Comparison of ENCODE assay signal across 12 mouse cellular contexts in the genomic region with DNA sequence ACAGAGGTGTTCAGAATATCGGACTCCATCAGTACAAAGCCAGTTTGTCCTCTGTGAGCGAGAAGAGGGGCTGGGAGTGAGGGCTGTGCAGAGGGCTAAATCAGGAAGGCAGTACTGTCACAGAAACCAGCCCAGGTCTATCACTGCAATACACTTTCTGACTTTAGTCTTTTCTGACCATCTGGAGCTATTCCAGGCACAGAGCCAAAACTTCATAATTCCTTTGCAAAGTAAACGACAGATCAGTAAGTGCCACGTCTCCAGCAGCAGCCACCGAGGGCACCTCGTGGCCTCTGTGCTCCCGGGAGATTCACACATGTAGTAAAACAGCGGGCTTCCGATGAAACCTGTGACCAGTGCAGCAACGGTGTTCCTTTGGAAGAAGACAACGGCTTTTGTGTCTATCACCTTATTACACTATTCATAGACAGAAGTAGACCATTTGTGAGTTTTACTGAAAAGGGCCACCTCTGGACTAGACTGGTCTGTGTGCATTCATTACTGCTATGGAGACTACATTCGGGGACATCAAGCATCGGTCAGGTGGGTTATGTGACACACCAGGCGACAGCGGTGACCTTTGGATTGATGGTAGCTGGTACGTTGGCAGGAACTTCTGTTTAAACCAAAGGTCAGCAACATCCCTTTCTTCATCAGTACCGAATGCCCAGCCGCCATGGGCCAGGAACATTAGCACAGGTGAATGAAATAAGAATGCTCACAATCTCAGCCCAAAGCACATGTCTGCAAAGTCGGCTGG. TPM values are rescaled to one million over a fixed set of nuclear protein-coding genes. Genes with fewer than 3 reads are reported as not detected.
DNase-seq lines count a peak whose midpoint lies in the region; ATAC-seq and TF ChIP-seq lines count a peak whose summit lies in the region.
"Had no signal": no experiment of that assay in that cellular context is flagged by ENCODE, and none has a peak within 500 bp of the region (broad histone marks: within the 10 kb centered on the region; RNA-seq: fewer than 3 reads in every experiment).

No protein-coding gene starts in this region.

- peak overlapping the region; percentile 10; the same call in 1 of the 2 replicates for H3K4me2 ChIP-seq in heart, embryonic 16.5 days (ENCODE audit: low read depth, low read length)
- no peak overlapping the region for H3K4me2 ChIP-seq in liver, embryonic 16.5 days (ENCODE audit: low read depth, low read length)
- no peak overlapping the region for H3K4me2 ChIP-seq in liver, embryonic 11.5 days
- H3K4me2 ChIP-seq: midbrain, embryonic 13.5 days; neural tube, embryonic 15.5 days had no signal

- WGBS in heart, embryonic 16.5 days, result 53% methylated on average over 19 of the region's 19 CpGs
- WGBS in liver, embryonic 16.5 days (ENCODE audit: insufficient replicate concordance), result 68% methylated on average over 19 of the region's 19 CpGs
- 84% methylated on average over 19 of the region's 19 CpGs for WGBS in liver, embryonic 11.5 days

- no peak for TF ChIP-seq CTCF in brain, embryonic 14.5 days (IDR thresholded peaks at IDR 0.05; ENCODE audit: borderline replicate concordance, extremely low read depth, insufficient read depth, insufficient read length)

- no peak for TF ChIP-seq POLR2A in brain, embryonic 14.5 days (IDR thresholded peaks at IDR 0.05; ENCODE audit: borderline replicate concordance, extremely low read depth, insufficient read depth, insufficient read length, poor library complexity, severe bottlenecking)

- ATAC-seq in heart, embryonic 16.5 days (replicated peaks; ENCODE audit: extremely low read depth, insufficient read depth, low FRiP score), result 0 out of 2 replicates have a peak, but pooled peaks have one; percentile 25
- no peak for ATAC-seq in liver, embryonic 16.5 days (ENCODE audit: low read depth)
- ATAC-seq in liver, embryonic 11.5 days (replicated peaks; ENCODE audit: low FRiP score), result no peak
- ATAC-seq: activated CD4-positive, CD25-positive, alpha-beta regulatory T cell, adult 4 months; midbrain, embryonic 13.5 days had no signal

- H3K9ac ChIP-seq in heart, embryonic 16.5 days (ENCODE audit: low read length), result peak overlapping the region; percentile 8; the same call in 1 of the 2 replicates
- no peak overlapping the region for H3K9ac ChIP-seq in liver, embryonic 16.5 days (ENCODE audit: low read depth, low read length)
- no peak overlapping the region for H3K9ac ChIP-seq in liver, embryonic 11.5 days (ENCODE audit: low read depth, low read length)
- H3K9ac ChIP-seq: liver, embryonic 14.5 days; midbrain, embryonic 13.5 days; neural tube, embryonic 15.5 days had no signal

- no peaks in the 10 kb centered on the region for H3K27me3 ChIP-seq in heart, embryonic 16.5 days (ENCODE audit: control insufficient read depth, insufficient read depth, low read length)
- no peaks in the 10 kb centered on the region for H3K27me3 ChIP-seq in liver, embryonic 16.5 days (ENCODE audit: control insufficient read depth, insufficient read depth, low read depth, low read length)
- no peaks in the 10 kb centered on the region for H3K27me3 ChIP-seq in liver, embryonic 11.5 days (replicated peaks; ENCODE audit: control insufficient read depth, insufficient read depth, low read length)
- H3K27me3 ChIP-seq: midbrain, embryonic 13.5 days; neural tube, embryonic 15.5 days had no signal

- no peak for DNase-seq in heart, adult 9 months (ENCODE audit: low spot score in 2 of 2)
- DNase-seq in liver, embryonic 11.5 days (ENCODE audit: low spot score), result no peak
- peak; percentile 57 for DNase-seq in brain, embryonic 14.5 days (ENCODE audit: low read depth)
- peak; percentile 25 to 35 for DNase-seq in kidney, postnatal 36 days
- no peak for DNase-seq in ovary, postnatal 10 days (ENCODE audit: low spot score)

- H3K4me1 ChIP-seq in heart, embryonic 16.5 days (ENCODE audit: control insufficient read depth, insufficient read depth, low read length), result peaks cover 58% of the 10 kb centered on the region
- H3K4me1 ChIP-seq in liver, embryonic 16.5 days (ENCODE audit: control insufficient read depth, low read depth, low read length), result peaks cover 37% of the 10 kb centered on the region
- H3K4me1 ChIP-seq in liver, embryonic 11.5 days (replicated peaks; ENCODE audit: control insufficient read depth, insufficient read depth, low read length), result peaks cover 21% of the 10 kb centered on the region
- H3K4me1 ChIP-seq: midbrain, embryonic 13.5 days had no signal

- no peaks in the 10 kb centered on the region for H3K36me3 ChIP-seq in heart, embryonic 16.5 days (ENCODE audit: control insufficient read depth, insufficient read depth)
- no peaks in the 10 kb centered on the region for H3K36me3 ChIP-seq in liver, embryonic 16.5 days (ENCODE audit: control insufficient read depth, insufficient read depth)
- H3K36me3 ChIP-seq in liver, embryonic 11.5 days (ENCODE audit: control insufficient read depth, insufficient read depth, low read length), result no peaks in the 10 kb centered on the region
- H3K36me3 ChIP-seq: midbrain, embryonic 13.5 days; neural tube, embryonic 15.5 days had no signal

- peak overlapping the region; percentile 71 for H3K27ac ChIP-seq in heart, embryonic 16.5 days (ENCODE audit: low read length)
- peak overlapping the region; percentile 49; the same call in 1 of the 2 replicates for H3K27ac ChIP-seq in liver, embryonic 16.5 days (ENCODE audit: low read length)
- H3K27ac ChIP-seq in liver, embryonic 11.5 days (ENCODE audit: low read depth, low read length), result no peak overlapping the region
- H3K27ac ChIP-seq: left cerebral cortex, adult 2 months; liver, embryonic 14.5 days; midbrain, embryonic 13.5 days; neural tube, embryonic 15.5 days had no signal

- no peaks in the 10 kb centered on the region for H3K9me3 ChIP-seq in heart, embryonic 16.5 days (replicated peaks; ENCODE audit: control insufficient read depth, low read length)
- no peaks in the 10 kb centered on the region for H3K9me3 ChIP-seq in liver, embryonic 16.5 days (replicated peaks; ENCODE audit: control insufficient read depth, low read length)
- H3K9me3 ChIP-seq in liver, embryonic 11.5 days (ENCODE audit: control insufficient read depth, low read length), result no peaks in the 10 kb centered on the region
- H3K9me3 ChIP-seq: midbrain, embryonic 13.5 days; neural tube, embryonic 15.5 days had no signal

- H3K4me3 ChIP-seq in heart, embryonic 16.5 days (ENCODE audit: low read length), result no peak overlapping the region
- no peak overlapping the region for H3K4me3 ChIP-seq in liver, embryonic 16.5 days (ENCODE audit: low read depth, low read length)
- no peak overlapping the region for H3K4me3 ChIP-seq in liver, embryonic 11.5 days (ENCODE audit: low read depth, low read length)
- H3K4me3 ChIP-seq: left cerebral cortex, adult 2 months; midbrain, embryonic 13.5 days; neural tube, embryonic 15.5 days had no signal

RNA-seq across cellular contexts. Expression of gene Fndc3b, which starts 24.2 kb away (rescaled TPM):
- polyA plus RNA-seq in heart, embryonic 16.5 days (2015; fragmentation: Nextera tagmentation; extraction: Ambion mirVana), result 21.7 and 24.4 TPM in 2 replicates
- polyA plus RNA-seq in liver, embryonic 16.5 days (2015; fragmentation: Nextera tagmentation; extraction: Ambion mirVana), result 10.5 and 13.2 TPM in 2 replicates
- polyA plus RNA-seq in liver, embryonic 11.5 days (2014; fragmentation: Nextera tagmentation; extraction: Ambion mirVana), result 12.1 and 12.3 TPM in 2 replicates
- 6.8 and 10.9 TPM in 2 replicates for polyA plus RNA-seq in brain, embryonic 14.5 days (2012; rRNA removed)

Comparison
In these comparisons a context has a peak if more than half of its experiments do, and no peak if none do; other contexts are left out.
1. DNase-seq: peak in brain, embryonic 14.5 days (single experiment) and kidney, postnatal 36 days (2 of 2); none in heart, adult 9 months (0 of 2), liver, embryonic 11.5 days (single experiment) and ovary, postnatal 10 days (single experiment).